Mouse (Mus musculus) embryonic fibroblast, embryonic 13.5 days (primary cell): Measurements from ENCODE around the gene Foxn3.

Experiments used
- CTCF ChIP-seq: IDR thresholded peaks from 2 replicates; pipeline ENCODE4 v1.5.1; 2011; ENCODE audit warnings: mild to moderate bottlenecking, control low read depth, low read length, moderate library complexity, borderline replicate concordance; ENCODE audit not compliant: insufficient read depth
- POLR2A ChIP-seq: IDR thresholded peaks from 2 replicates; pipeline ENCODE4 v1.6.1; 2011; ENCODE audit warnings: low read depth, mild to moderate bottlenecking, control low read depth, low read length, moderate library complexity

DNA sequence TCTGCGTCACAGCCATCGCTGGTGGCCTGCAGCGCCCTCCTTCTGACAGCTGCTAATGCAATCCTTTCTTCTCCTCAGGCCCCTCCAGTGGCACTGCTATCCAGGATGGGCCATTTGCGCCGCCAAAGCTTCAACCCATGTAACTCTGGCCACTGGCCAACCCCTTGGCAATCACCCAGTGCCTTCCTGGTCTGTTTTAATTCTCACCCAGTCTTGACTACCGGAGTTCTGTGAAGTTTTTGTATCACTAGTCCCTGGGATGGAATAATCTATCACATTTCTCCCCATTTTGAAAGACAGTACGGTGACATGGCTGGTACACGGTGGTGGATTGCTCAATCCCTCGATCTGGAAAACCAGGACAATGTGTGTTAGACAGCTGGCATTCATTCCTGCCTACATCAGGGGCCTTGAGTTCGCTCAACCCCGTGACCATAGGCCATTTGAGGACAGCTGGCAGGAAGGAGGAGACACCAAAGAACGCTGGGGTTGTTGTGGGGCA, 189.2 kb downstream of the Foxn3 start:
- TF ChIP-seq POLR2A (no peak), CTCF (no peak)
